Mouse (Mus musculus) layer of hippocampus, adult 9-10 months (tissue): Measurements from ENCODE around the gene 4930402H24Rik.

ENCODE experiments used
- DNase-seq: peaks from one replicate; pipeline ENCODE4 v3.0.0; 2022; ENCODE audit warnings: low spot score

The 4930402H24Rik gene

GRCm38 (mm10) chr2:130805146-130805545 is 101.1 kb downstream of the 4930402H24Rik start:
- DNase-seq = no peak

- DNase-seq = no peak
Measured at GRCm38 (mm10) chr2:130803706-130804105, 102.5 kb downstream of the 4930402H24Rik start.

- DNase-seq = no peak
Measured at GRCm38 (mm10) chr2:130795731-130796130, 110.5 kb downstream of the 4930402H24Rik start.

- DNase-seq = no peak
Measured at GRCm38 (mm10) chr2:130791722-130792121, 114.5 kb downstream of the 4930402H24Rik start.

GRCm38 (mm10) chr2:130789642-130790041 is 116.6 kb downstream of the 4930402H24Rik start:
- DNase-seq = no peak

GRCm38 (mm10) chr2:130789039-130789438 is 117.2 kb downstream of the 4930402H24Rik start:
- DNase-seq = no peak

GRCm38 (mm10) chr2:130784939-130785338 is 121.3 kb downstream of the 4930402H24Rik start:
- no peak for DNase-seq

- no peak for DNase-seq
Measured at GRCm38 (mm10) chr2:130780615-130781303, 125.4 kb downstream of the 4930402H24Rik start.

GRCm38 (mm10) chr2:130779935-130780334 is 126.3 kb downstream of the 4930402H24Rik start:
- DNase-seq = no peak

- DNase-seq = no peak
Measured at GRCm38 (mm10) chr2:130776610-130777009, 129.6 kb downstream of the 4930402H24Rik start.

- DNase-seq = no peak
Measured at GRCm38 (mm10) chr2:130767483-130767882, 138.7 kb downstream of the 4930402H24Rik start.

GRCm38 (mm10) chr2:130765396-130765795 is 140.8 kb downstream of the 4930402H24Rik start:
- no peak for DNase-seq

- no peak for DNase-seq
Measured at GRCm38 (mm10) chr2:130760876-130761275, 145.3 kb downstream of the 4930402H24Rik start.

- no peak for DNase-seq
Measured at GRCm38 (mm10) chr2:130755061-130755607, 151.1 kb downstream of the 4930402H24Rik start.

- DNase-seq = no peak
Measured at GRCm38 (mm10) chr2:130754596-130754995, 151.6 kb downstream of the 4930402H24Rik start.

- no peak for DNase-seq
Measured at GRCm38 (mm10) chr2:130750449-130750848, 155.8 kb downstream of the 4930402H24Rik start.

- no peak for DNase-seq
Measured at GRCm38 (mm10) chr2:130749708-130750107, 156.5 kb downstream of the 4930402H24Rik start.

GRCm38 (mm10) chr2:130743576-130743975 is 162.6 kb downstream of the 4930402H24Rik start:
- DNase-seq = no peak

- DNase-seq = no peak
Measured at GRCm38 (mm10) chr2:130740096-130740495, 166.1 kb downstream of the 4930402H24Rik start.

GRCm38 (mm10) chr2:130738019-130738418 is 168.2 kb downstream of the 4930402H24Rik start:
- DNase-seq = no peak

GRCm38 (mm10) chr2:130735281-130735680 is 170.9 kb downstream of the 4930402H24Rik start:
- DNase-seq = peak; percentile 32

GRCm38 (mm10) chr2:130733444-130733843 is 172.8 kb downstream of the 4930402H24Rik start:
- no peak for DNase-seq

- no peak for DNase-seq
Measured at GRCm38 (mm10) chr2:130731855-130732254, 174.4 kb downstream of the 4930402H24Rik start.

GRCm38 (mm10) chr2:130730746-130731145 is 175.5 kb downstream of the 4930402H24Rik start:
- DNase-seq = no peak
